Mouse (Mus musculus): ENCODE measurements around the gene Rapgef4. TPM values are rescaled to one million over a fixed set of nuclear protein-coding genes. Genes with fewer than 3 reads are reported as not detected.
"Not testable (repeated sequence)": the region's sequence is repeated elsewhere in the genome, so short reads cannot be mapped to it uniquely, and the experiment has no call there.

Rapgef4 gene
- polyA plus RNA-seq, 1 experiment from 2014 or later, result 2.9 TPM

GRCm38 (mm10) chr2:72132222-72132621, 151.2 kb downstream of the Rapgef4 start:
- 90% methylated on average over 3 of the region's 3 CpGs for WGBS
- Histone ChIP-seq H3K9me3 (ENCODE audit: control insufficient read depth, low read length) (no peaks in the 10 kb centered on the region), H3K4me2 (replicated peaks; ENCODE audit: low read depth, low read length) (no peak overlapping the region), H3K4me1 (replicated peaks; ENCODE audit: control insufficient read depth, insufficient read depth, low read length) (no peaks in the 10 kb centered on the region), H3K36me3 (ENCODE audit: control insufficient read depth, insufficient read depth, low read length) (no peaks in the 10 kb centered on the region), H3K27me3 (ENCODE audit: control insufficient read depth, insufficient read depth, low read length) (no peaks in the 10 kb centered on the region), H3K27ac (ENCODE audit: low read depth, low read length) (no peak overlapping the region), H3K4me3 (ENCODE audit: low read depth, low read length) (no peak overlapping the region), H3K9ac (ENCODE audit: low read depth, low read length) (no peak overlapping the region)
- ATAC-seq (ENCODE audit: low FRiP score) (no peak), DNase-seq (ENCODE audit: low spot score) (no peak)

GRCm38 (mm10) chr2:72136045-72136444, 155.0 kb downstream of the Rapgef4 start:
- H3K27ac ChIP-seq (ENCODE audit: low read depth, low read length), result no peak overlapping the region
- no peak overlapping the region for H3K9ac ChIP-seq (ENCODE audit: low read depth, low read length)
- no peaks in the 10 kb centered on the region for H3K36me3 ChIP-seq (ENCODE audit: control insufficient read depth, insufficient read depth, low read length)
- no peaks in the 10 kb centered on the region for H3K4me1 ChIP-seq (replicated peaks; ENCODE audit: control insufficient read depth, insufficient read depth, low read length)
- no peak for ATAC-seq (ENCODE audit: low FRiP score)
- 79% methylated on average over 3 of the region's 3 CpGs for WGBS
- H3K4me2 ChIP-seq (replicated peaks; ENCODE audit: low read depth, low read length), result no peak overlapping the region
- no peaks in the 10 kb centered on the region for H3K9me3 ChIP-seq (ENCODE audit: control insufficient read depth, low read length)
- no peak for DNase-seq (ENCODE audit: low spot score)
- no peaks in the 10 kb centered on the region for H3K27me3 ChIP-seq (ENCODE audit: control insufficient read depth, insufficient read depth, low read length)
- no peak overlapping the region for H3K4me3 ChIP-seq (ENCODE audit: low read depth, low read length)

GRCm38 (mm10) chr2:72136486-72137264, 155.6 kb downstream of the Rapgef4 start:
- DNase-seq (ENCODE audit: low spot score) (no peak), ATAC-seq (ENCODE audit: low FRiP score) (no peak)
- Histone ChIP-seq H3K4me1 (replicated peaks; ENCODE audit: control insufficient read depth, insufficient read depth, low read length) (no peaks in the 10 kb centered on the region), H3K27ac (ENCODE audit: low read depth, low read length) (no peak overlapping the region), H3K36me3 (ENCODE audit: control insufficient read depth, insufficient read depth, low read length) (no peaks in the 10 kb centered on the region), H3K4me2 (replicated peaks; ENCODE audit: low read depth, low read length) (no peak overlapping the region), H3K9me3 (ENCODE audit: control insufficient read depth, low read length) (no peaks in the 10 kb centered on the region), H3K4me3 (ENCODE audit: low read depth, low read length) (no peak overlapping the region), H3K9ac (ENCODE audit: low read depth, low read length) (no peak overlapping the region), H3K27me3 (ENCODE audit: control insufficient read depth, insufficient read depth, low read length) (no peaks in the 10 kb centered on the region)
- WGBS, result 66% methylated on average over 9 of the region's 9 CpGs

GRCm38 (mm10) chr2:72139863-72140845, 159.1 kb downstream of the Rapgef4 start:
- Histone ChIP-seq H3K27ac (ENCODE audit: low read depth, low read length) (no peak overlapping the region), H3K9ac (ENCODE audit: low read depth, low read length) (no peak overlapping the region)

GRCm38 (mm10) chr2:72141091-72141490, 160.1 kb downstream of the Rapgef4 start:
- WGBS, result 78% methylated on average over 8 of the region's 8 CpGs
- Histone ChIP-seq H3K27ac (ENCODE audit: low read depth, low read length) (no peak overlapping the region), H3K4me1 (replicated peaks; ENCODE audit: control insufficient read depth, insufficient read depth, low read length) (no peaks in the 10 kb centered on the region), H3K4me3 (ENCODE audit: low read depth, low read length) (no peak overlapping the region), H3K9ac (ENCODE audit: low read depth, low read length) (no peak overlapping the region), H3K36me3 (ENCODE audit: control insufficient read depth, insufficient read depth, low read length) (no peaks in the 10 kb centered on the region), H3K9me3 (ENCODE audit: control insufficient read depth, low read length) (no peaks in the 10 kb centered on the region), H3K27me3 (ENCODE audit: control insufficient read depth, insufficient read depth, low read length) (no peaks in the 10 kb centered on the region), H3K4me2 (replicated peaks; ENCODE audit: low read depth, low read length) (no peak overlapping the region)
- DNase-seq (ENCODE audit: low spot score), result no peak
- ATAC-seq (ENCODE audit: low FRiP score), result no peak

More at GRCm38 (mm10) chr2:72139863-72140845, 159.1 kb downstream of the Rapgef4 start:
- no peaks in the 10 kb centered on the region for H3K4me1 ChIP-seq (replicated peaks; ENCODE audit: control insufficient read depth, insufficient read depth, low read length)
- no peak overlapping the region for H3K4me3 ChIP-seq (ENCODE audit: low read depth, low read length)
- no peaks in the 10 kb centered on the region for H3K36me3 ChIP-seq (ENCODE audit: control insufficient read depth, insufficient read depth, low read length)
- DNase-seq (ENCODE audit: low spot score) (no peak), ATAC-seq (ENCODE audit: low FRiP score) (no peak)
- 93% methylated on average over 14 of the region's 14 CpGs for WGBS
- H3K27me3 ChIP-seq (ENCODE audit: control insufficient read depth, insufficient read depth, low read length), result no peaks in the 10 kb centered on the region
- no peaks in the 10 kb centered on the region for H3K9me3 ChIP-seq (ENCODE audit: control insufficient read depth, low read length)
- H3K4me2 ChIP-seq (replicated peaks; ENCODE audit: low read depth, low read length), result no peak overlapping the region

GRCm38 (mm10) chr2:72141732-72142131, 160.7 kb downstream of the Rapgef4 start:
- not testable (repeated sequence) for DNase-seq (ENCODE audit: low spot score); H3K27me3 ChIP-seq (ENCODE audit: control insufficient read depth, insufficient read depth, low read length); H3K4me3 ChIP-seq (ENCODE audit: low read depth, low read length); H3K4me2 ChIP-seq (replicated peaks; ENCODE audit: low read depth, low read length); H3K4me1 ChIP-seq (replicated peaks; ENCODE audit: control insufficient read depth, insufficient read depth, low read length); H3K9me3 ChIP-seq (ENCODE audit: control insufficient read depth, low read length); H3K9ac ChIP-seq (ENCODE audit: low read depth, low read length); ATAC-seq (ENCODE audit: low FRiP score); H3K27ac ChIP-seq (ENCODE audit: low read depth, low read length); H3K36me3 ChIP-seq (ENCODE audit: control insufficient read depth, insufficient read depth, low read length)
- WGBS, result 93% methylated on average over 4 of the region's 4 CpGs

GRCm38 (mm10) chr2:72143413-72143812, 162.4 kb downstream of the Rapgef4 start:
- no peaks in the 10 kb centered on the region for H3K27me3 ChIP-seq (ENCODE audit: control insufficient read depth, insufficient read depth, low read length)
- H3K36me3 ChIP-seq (ENCODE audit: control insufficient read depth, insufficient read depth, low read length), result no peaks in the 10 kb centered on the region
- no peak overlapping the region for H3K4me2 ChIP-seq (replicated peaks; ENCODE audit: low read depth, low read length)
- WGBS, result 93% methylated on average over 9 of the region's 9 CpGs
- no peak overlapping the region for H3K27ac ChIP-seq (ENCODE audit: low read depth, low read length)
- H3K9me3 ChIP-seq (ENCODE audit: control insufficient read depth, low read length), result no peaks in the 10 kb centered on the region
- no peak overlapping the region for H3K4me3 ChIP-seq (ENCODE audit: low read depth, low read length)
- no peaks in the 10 kb centered on the region for H3K4me1 ChIP-seq (replicated peaks; ENCODE audit: control insufficient read depth, insufficient read depth, low read length)
- ATAC-seq (ENCODE audit: low FRiP score) (no peak), DNase-seq (ENCODE audit: low spot score) (no peak)
- no peak overlapping the region for H3K9ac ChIP-seq (ENCODE audit: low read depth, low read length)

- no peak overlapping the region for H3K9ac ChIP-seq (ENCODE audit: low read depth, low read length)
- no peaks in the 10 kb centered on the region for H3K4me1 ChIP-seq (replicated peaks; ENCODE audit: control insufficient read depth, insufficient read depth, low read length)
- no peaks in the 10 kb centered on the region for H3K9me3 ChIP-seq (ENCODE audit: control insufficient read depth, low read length)
- DNase-seq (ENCODE audit: low spot score) (no peak), ATAC-seq (ENCODE audit: low FRiP score) (no peak)
- H3K4me3 ChIP-seq (ENCODE audit: low read depth, low read length), result no peak overlapping the region
- no peak overlapping the region for H3K27ac ChIP-seq (ENCODE audit: low read depth, low read length)
- H3K27me3 ChIP-seq (ENCODE audit: control insufficient read depth, insufficient read depth, low read length), result no peaks in the 10 kb centered on the region
- H3K4me2 ChIP-seq (replicated peaks; ENCODE audit: low read depth, low read length), result no peak overlapping the region
- H3K36me3 ChIP-seq (ENCODE audit: control insufficient read depth, insufficient read depth, low read length), result no peaks in the 10 kb centered on the region
- WGBS, result 80% methylated on average over 7 of the region's 7 CpGs
Measured at GRCm38 (mm10) chr2:72144576-72145200, 163.6 kb downstream of the Rapgef4 start.

All from hindbrain, embryonic 11.5 days (tissue).